Mouse (Mus musculus) CD4-positive helper T cell, adult 2 months (primary cell): ENCODE results near the gene Zfyve28.

Source experiments
- DNase-seq: peaks from one replicate; pipeline ENCODE4 v3.0.0-alpha.2; 2012; ENCODE audit warnings: low read depth, missing footprints, low spot score

Zfyve28 gene

DNA sequence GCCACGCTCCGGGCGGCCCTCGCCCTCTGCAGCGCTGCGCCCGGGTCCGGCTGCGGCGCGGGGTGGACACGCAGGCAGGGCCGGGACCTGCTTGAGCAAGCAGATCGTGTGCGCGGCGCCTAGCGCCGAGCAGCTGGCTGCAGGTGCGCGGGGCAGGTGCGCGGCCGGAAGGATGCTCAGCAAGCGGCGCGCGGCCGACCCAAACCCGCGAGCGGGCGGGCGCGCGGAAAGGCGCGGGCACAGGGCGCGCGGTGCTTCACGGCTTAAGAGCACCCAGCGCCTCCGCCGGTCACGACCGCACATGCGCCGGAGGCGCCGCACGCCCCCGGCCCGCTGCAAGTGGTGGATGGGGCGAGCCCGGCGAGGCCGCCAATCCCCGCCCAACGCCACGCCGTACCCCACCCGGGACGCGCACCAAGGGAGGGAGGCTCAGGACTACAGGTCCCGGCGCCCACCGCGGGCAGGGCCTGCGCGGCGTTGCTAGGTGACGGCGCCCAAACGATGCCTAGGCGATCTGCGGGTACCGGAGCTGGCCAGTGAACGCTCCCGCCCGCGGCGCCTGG is at the start of gene Zfyve28, which contains the start of gene Cfap99:
Zfyve28 (minus strand) TSS at position 296 of the 563 bp plus-strand sequence.
Cfap99 (plus strand) TSS at position 447 of the 563 bp plus-strand sequence.
- peak; percentile 60 for DNase-seq

DNA sequence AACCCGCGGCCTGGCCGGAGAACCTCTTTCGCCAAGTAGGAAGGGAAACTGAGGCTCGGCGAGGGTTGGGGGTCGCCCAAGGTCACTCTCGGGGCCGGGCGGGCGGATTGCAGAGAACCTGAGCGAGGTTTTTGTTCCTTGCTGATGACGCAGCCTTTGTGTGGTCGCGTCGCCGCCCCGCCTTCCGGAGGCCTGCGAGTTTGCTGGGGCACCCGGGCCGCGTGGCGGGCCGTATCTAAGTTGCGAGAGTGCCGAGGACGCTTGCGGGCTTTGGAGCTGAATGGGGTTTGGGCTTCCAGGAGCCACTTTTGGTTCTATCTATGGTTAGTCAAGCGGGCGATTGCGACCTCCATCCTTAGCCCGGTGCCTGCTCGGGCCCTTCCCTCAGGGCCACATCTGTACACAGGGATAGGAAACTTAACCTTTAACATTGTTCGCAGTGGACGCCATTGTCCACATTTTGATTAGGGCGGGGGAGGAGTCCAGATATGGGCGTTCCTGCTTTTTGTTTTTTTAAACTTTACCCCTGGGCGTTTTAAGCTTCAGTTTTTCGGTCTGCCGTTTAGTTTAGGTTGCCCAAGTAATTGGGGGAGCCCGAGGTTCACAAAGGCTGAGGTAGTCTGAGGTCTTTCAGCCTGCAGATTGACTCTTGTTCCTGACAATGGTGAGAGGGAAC is 48.7 kb upstream of the Zfyve28 start:
- peak; percentile 88 for DNase-seq

DNA sequence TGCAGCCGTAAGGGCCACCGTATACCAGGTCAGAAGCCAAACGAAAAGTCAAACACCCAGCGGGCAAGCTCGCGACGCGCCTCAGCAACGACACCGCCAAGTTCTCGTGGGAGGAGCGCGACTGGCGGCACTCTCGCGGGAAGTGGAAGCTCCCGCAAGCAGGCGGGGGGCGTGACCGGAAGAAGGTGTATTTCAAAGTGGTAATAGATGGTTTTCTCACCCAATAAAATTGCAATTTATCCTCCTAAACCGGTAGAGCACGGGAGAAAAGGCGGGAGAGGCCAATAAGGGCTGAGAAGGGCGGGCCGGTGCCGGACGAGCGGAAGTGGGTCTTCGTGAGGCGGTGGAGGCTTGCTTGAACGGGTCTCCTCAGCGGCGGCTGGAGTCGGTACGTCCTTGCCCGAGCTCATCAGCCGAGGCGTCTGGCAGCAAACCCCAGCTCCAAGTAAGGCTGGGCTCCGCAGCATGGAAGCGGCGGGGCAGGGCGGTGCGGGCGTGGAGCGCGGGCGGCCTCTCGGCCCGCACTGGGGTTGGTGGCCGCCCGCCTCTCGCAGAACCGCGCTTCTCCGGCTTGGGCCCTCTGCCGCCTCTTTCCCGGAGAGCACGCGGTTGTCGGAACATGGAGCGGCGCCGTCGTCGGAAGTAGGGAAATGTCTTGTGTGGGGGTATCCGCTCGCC is 48.0 kb upstream of the Zfyve28 start, which contains the start of gene Rnf4:
Rnf4 (plus strand) TSS at position 193 of the 678 bp plus-strand sequence.
- DNase-seq = peak; percentile 98

DNA sequence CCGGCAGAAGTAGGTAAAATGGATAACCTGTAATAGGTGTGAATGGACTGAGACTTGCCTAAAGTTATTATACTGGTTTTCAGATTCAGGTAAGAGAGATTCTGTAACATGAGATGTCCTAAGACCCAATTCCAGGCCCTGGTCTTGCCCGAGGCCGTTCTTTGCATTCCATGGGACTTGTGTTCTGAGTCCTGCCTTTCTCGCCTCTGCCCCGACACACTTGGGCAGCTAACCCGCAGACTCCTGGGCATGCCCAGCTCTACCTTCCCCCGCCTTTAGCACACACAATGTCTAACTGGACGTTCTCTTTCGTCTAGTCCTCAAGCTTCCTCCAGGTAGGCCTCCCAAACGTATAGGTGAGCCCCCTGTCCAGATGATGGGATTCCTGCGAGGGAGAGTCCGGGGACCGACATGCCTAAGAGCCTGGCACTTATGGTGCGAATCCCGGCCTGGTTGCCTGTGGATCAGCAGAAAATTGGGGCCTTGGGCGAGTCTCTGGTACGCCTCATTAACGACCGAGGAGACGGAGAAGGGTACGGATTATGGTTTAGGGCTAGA is 47.4 kb upstream of the Zfyve28 start:
- DNase-seq = no peak

DNA sequence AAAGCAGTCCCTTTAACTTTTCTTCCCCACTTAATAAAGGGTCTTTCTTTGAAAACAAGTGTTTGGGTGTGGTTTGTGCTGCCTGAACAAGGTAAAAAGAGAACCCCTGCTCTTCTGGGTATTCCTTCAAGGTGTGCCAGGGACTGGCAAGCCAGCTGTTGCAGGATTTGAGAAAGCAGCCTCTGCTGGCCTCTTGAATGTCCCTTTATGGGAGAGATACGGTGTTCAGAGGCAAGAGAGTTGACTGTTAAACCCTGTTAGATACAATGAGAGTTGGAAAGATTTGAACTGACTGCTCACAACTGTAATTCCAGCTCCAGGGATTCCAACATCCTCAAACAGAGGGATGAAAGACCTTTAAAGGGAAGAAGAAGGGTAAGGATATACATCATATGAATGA is 45.8 kb upstream of the Zfyve28 start:
- DNase-seq = no peak

DNA sequence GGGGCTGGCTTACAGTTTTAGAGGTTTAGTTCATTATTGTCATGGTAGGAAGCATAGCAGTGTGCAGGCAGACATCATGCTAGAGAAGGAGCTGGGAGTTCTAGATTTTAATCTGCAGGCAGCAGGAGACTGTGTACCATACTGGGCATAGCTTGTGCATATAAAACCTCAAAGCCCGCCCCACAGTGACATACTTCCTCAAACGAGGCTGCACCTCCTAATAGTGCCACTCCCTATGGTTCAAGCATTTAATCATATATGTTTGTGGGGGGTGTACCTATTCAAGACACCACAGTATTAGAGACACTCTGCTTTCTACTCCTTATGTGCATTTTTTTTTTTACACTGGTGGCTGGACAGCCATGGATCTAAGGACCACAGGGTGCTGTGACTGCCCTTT is 41.9 kb upstream of the Zfyve28 start:
- DNase-seq = no peak

DNA sequence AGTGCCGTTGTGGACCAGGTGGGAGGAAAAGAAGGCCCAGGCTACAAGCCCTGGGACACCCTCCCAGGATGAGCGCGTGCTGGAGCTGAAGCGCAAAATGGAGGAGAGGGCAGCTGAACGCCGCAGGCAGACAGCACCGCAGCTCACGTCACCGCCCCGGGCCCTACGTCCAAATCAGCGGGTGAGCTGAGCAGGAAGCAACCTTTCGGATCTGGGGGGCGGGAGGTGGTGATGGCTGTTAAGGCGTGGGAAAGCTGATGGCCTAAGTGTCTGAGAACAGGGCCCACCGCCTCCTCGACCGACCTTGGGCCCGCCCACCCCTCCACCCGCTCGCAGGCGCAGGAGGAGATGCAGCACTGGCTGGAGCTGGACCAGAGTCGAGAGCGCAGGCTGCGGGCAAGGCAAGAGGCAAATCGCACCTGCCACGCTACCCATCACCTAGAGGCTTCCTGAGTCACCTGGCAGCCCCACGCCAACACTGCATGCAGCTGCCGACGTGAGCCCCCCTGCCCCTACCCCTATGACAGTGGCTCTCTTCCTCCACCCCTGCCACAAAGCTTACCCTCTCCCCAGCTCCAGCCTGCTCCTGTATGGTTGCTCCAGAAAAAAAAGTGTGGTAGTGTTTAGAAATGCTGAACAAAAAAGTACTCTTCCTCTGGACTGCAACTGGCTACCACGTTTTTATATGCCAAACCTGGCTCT is 38.8 kb upstream of the Zfyve28 start:
- no peak for DNase-seq

DNA sequence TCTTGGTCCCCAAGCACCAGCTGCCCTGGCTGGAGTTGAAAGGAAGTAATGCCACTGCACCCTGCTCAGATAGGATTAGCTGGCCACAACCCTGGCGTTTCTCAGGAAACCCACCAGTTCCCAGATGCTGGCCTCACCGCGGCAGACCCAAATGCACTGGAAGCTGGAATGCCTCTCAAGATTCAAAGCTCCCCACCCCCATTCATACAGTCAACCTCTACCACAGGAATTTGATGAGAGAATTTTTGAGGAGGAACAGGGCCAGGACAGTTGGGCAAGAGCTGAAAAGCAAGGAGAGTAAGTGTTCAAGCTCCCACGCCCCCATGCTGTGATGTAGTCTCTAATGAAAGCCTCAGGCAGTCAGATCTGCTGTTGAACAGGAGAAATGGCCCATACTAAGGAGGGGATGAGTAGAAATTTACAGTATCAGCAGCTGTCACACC is 38.0 kb upstream of the Zfyve28 start:
- no peak for DNase-seq

DNA sequence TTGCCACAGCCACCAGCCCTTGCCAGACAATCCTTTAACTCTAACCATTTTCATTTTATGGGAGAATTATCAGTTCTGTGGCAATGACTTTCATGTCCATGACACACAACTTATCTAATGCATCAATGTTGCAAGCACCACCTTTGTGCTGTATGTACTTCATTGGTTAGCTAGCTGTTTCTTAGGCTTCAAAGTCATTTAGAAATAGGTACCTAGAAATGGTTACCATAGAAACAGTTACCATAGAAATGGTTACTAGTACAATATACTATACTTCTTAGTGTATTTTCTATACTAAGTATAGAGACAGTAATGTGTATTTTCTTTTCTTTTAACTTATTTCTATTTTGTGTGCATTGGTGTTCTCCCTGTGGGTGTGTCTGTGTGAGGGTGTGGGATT is 37.0 kb upstream of the Zfyve28 start:
- DNase-seq = no peak

DNA sequence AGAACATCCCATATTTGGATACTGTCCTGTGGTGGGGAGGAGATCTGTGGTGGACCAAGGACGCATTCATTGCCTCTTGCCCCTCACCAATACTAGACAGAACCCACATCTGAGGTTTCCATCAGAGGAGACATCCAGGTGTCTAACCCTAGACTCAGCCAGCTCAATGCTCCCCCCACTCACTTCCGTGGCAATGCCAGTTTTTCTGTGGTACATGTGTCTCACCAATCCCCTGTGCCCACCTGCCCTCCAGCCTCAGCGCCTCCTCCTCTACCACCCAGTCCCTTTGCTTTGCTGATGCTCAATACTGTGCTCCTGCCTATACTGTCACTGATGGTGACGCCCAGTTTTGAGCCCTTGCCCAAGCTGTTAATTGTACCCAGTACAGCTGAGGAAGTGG is 33.0 kb upstream of the Zfyve28 start:
- DNase-seq = no peak

DNA sequence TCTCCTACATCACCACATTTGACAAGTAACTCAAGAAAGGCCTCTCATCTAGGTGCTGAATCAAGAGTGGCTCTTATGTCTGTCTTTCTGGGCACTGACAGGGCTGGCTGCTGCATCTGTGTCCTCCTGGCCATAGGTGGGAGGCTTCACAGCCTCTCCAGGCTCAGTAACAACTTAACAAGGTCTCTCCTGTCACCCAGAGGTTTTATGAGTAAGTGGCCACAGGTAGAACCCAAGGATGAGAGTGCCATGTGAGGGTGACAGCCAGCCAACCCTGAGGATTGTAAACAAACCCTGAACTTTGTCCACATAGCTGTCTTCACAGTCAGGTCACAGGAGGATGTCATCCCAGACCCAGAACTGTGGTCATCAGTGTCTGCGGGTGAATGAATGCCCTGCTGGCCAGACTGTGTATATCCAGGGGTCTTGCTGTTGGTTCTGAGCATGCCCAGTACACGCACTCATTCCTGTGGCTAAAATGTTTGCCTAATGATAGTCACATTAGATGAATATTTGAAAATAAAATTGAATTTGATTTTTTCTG is 31.3 kb upstream of the Zfyve28 start:
- DNase-seq = no peak

DNA sequence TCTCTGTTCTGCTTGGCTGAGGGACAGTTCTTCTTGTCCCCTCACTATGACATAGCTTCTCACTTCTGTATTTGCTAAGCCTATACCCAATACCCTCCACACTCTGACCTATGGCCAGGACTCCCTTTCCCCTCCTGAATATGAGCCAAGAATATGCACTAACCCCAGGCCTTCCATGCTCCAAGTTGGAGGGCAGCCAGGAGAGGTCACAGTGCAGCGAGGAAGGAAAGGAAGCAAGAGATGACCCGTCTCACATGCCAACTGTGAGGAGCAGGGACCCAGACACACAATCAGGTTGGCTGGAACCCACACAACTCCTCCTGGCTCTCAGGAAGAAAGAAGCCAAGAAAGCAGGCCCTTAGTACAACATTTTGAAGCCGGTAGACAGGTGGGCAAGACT is 20.8 kb upstream of the Zfyve28 start:
- no peak for DNase-seq

DNA sequence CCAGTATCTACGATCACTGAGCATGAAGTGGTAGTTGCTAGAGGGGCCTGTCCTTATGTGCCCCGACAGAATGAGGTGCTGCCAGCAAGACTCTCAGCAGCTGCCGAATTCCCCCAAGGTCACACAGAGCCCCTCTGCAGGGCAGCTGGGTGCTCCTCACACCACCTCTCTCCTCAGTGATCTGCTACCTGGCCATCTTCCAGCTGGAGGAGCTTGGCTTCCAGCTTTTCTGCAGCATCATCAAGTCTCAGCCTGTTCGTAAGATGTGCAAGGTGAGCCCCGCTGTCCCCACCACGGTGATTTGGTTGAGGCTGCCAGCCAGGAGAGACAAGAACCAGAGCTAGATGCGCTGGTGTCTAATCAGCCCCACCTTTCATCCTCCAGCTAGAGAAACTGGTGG is 14.1 kb upstream of the Zfyve28 start:
- DNase-seq = no peak

DNA sequence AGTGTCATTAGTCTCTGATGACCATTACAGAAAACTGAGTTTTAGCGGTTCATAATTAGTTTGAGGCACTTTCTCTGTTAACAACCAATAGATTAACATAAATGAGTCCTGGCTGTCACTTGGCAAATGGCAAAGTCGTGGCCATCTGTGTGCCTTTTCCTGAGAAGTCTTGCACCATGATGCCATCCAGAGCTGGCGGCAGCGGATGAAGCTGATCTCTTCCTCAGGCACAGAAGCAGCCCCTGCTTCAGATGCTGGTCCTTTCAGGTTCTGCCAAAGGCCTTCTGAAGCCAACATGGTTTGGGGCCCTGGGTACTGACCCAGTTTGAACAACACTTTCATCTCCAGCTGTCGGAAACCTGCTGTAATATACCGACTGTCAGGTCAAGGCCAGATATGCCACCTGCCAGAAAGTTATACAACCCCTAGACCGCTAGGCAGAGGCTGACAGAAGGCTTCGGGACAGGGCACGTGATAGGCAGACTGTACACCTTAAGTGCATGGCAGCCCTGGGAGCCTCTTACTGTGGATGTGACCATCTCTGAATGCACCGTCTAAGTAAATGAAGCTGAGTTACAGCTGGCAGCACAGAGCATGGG is 10.8 kb upstream of the Zfyve28 start:
- DNase-seq = no peak

DNA sequence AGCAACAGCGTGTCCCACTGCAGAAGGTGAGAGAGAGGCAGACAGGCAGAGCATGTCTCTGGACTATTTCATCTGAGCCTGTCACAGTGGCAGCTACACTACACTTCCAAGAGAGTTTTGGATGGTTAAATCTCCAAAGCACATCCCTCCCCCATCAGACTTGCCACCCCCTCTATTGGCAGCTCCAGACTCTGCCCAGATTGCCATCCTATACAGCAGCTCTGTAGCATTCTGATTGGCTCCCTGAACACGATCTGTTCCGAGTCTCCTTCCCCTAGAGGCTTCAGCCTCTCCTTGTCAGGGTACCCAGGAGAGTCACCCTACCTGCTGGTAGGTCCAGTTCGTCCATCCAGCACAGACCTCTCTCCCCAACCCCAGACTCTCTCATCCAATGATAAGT is 9.8 kb upstream of the Zfyve28 start:
- no peak for DNase-seq

DNA sequence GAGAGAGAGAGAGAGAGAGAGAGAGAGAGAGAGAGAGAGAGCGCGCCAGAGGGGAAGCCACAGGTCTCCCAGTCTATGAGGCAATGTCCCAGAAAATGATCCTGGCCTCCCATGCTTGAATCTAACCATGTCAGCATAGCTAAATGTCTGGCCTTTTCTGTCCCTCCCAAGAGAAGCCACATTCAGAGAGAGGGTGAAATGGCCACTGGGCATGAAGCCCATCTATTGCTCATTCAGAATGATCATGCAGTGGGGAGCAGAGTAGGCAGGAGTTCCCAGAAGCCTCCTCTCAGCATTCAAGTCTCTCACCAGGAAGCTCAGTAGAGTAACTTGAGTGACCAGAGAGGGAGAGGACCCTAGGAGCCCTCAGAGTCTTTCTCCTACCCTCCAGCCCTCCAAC is 6.9 kb upstream of the Zfyve28 start:
- no peak for DNase-seq

DNA sequence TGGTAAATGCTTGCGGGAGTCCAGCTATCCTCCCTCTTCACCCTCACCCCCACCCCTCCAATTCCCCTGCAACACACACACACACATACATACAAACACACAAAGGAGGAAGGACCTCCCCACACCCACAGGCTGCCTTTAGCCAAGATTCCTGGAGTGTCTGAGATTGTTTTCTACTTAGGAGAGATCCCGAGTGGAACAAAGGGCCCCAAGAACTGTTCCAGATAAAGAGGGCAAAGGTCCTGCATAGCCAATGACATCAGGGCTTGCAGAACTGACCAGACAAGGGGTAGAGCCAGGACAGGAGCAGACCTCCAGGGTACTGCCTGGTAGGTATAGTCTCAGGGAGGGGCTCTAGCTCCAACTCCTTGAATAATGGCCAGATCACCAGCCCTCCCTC is 6.4 kb upstream of the Zfyve28 start:
- DNase-seq = no peak

DNA sequence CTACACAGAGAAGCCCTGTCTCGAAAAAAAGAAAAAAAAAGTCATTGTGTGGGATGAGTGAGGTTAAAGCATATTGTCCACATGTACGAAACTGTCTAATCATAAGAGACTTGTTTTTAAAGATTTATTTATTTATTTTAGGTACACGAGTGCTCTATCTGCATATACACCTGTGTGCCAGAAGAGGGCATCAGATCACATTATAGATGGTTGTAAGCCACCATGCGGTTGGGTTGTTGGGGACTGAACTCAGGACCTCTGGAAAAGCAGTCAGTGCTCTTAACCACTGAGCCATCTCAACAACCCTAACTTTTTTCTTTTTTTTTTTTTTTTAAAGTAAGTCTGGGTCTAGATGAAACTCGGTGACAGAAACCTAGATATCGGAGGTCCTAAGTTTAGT is 5.1 kb upstream of the Zfyve28 start:
- peak; percentile 18 for DNase-seq

DNA sequence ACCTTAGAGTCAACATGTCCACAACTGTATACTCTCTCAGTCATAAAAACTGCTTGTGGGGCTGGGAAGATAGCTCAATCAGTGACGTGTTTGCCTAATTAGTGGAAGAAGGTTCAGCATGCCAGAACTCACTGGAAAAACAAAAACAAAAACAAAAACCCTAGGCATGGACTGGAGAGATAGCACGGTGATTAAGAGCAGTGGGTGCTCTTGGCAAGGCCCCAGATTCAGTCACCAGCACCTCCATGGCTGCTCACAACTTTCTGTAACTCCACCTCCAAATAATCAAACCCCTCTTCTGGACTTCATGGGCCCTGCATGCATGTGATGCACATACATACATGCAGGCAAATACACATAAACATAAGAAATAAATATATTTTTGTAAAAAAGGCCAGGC is 1.0 kb upstream of the Zfyve28 start:
- no peak for DNase-seq

DNA sequence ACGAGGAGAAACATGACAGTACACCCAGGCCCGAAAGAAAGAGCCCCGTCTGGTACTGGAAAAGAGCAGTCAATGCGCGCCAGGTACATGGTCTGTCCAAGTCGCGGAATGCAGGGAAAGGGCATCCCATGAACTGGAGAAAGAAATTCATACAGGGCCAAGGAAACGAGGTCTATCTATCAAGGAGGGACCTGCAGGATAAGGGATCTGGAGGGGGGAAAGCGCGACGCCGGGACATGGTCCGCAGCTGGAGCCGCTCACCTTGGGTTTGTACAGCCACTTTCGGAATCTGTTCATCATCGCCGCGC is 457 bp downstream of the Zfyve28 start:
- no peak for DNase-seq

DNA sequence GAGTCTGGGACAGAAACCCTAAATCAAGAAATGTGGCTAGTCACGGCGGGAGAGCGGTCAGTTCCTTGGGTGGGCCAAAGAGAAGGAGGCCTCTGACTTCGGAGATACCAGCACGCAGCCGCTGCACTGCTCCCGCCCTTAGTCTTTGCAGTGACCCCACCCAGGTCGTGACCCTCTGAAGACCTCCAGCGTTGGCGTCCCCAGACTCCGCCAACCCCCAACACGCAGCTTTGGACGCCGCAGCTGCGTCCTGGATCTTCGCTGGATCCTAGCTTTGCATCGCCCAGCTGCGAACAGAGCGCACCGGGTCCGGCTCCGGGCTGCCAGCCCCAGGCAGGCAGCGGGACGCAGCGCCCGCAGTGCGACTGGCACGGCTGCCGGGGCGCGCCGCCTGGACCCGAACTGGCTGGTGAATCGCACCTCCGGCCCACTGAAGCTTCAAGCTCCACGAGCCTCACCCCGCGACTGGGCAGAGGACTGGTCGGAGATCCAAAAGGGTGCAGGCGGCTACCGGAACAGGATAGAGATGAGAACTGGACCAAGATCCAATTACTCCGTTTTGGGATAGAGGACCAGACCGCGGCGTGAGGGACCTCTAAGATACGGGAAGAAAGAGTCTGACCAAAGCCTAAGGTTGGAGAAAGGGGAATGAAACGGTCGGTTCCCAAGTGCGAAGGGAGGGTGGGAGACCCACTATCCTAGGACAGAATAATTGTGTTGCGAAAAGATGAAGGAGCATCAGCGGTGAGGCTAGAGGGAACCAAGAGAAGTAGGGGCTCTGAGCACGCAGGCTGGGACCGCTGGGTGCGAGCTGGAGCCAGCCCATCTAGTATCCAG is 1.0 kb downstream of the Zfyve28 start:
- DNase-seq = no peak
